Mouse (Mus musculus) embryonic facial prominence, embryonic 11.5 days (tissue): ENCODE results near the gene Clpsl2. TPM values are rescaled to one million over a fixed set of nuclear protein-coding genes. Genes with fewer than 3 reads are reported as not detected.
A peak's percentile ranks its signal among the peaks of the same experiment; 100 is the strongest.

Source experiments
- ATAC-seq: fragments of 200-750 bp; cut with Nextera tagmentation; replicated peaks from 2 replicates; pipeline ENCODE4 v1.8.0; 2017; ENCODE audit warnings: low read depth; ENCODE audit not compliant: insufficient number of reproducible peaks, low FRiP score, low TSS enrichment
- DNase-seq: peaks from one replicate; pipeline ENCODE4 v3.0.0-alpha.2; 2015; ENCODE audit warnings: low spot score
- H3K27ac ChIP-seq: fragments of 300-500 bp; sonication (generic); replicated peaks from 2 replicates; pipeline ENCODE4 v1.5.1; 2014; ENCODE audit warnings: mild to moderate bottlenecking, low read depth, low read length, control low read depth
- H3K27me3 ChIP-seq: fragments of 300-500 bp; sonication (generic); 2 replicates; pipeline ENCODE4 v1.6.1; 2014; ENCODE audit warnings: mild to moderate bottlenecking, low read length, moderate library complexity, mixed read lengths; ENCODE audit not compliant: control insufficient read depth, insufficient read depth
- H3K36me3 ChIP-seq: fragments of 300-500 bp; sonication (generic); replicated peaks from 2 replicates; pipeline ENCODE4 v1.6.1; 2014; ENCODE audit warnings: low read depth, mild to moderate bottlenecking, low read length, moderate library complexity, mixed read lengths; ENCODE audit not compliant: control insufficient read depth, insufficient read depth
- H3K4me1 ChIP-seq: fragments of 300-500 bp; sonication (generic); 2 replicates; pipeline ENCODE4 v1.6.1; 2014; ENCODE audit warnings: low read length, mixed read lengths; ENCODE audit not compliant: control insufficient read depth, insufficient read depth
- H3K4me2 ChIP-seq: fragments of 300-500 bp; sonication (generic); 2 replicates; pipeline ENCODE4 v1.6.1; 2014; ENCODE audit warnings: low read depth, mild to moderate bottlenecking, control low read depth, low read length, moderate library complexity
- H3K4me3 ChIP-seq: fragments of 300-500 bp; sonication (generic); 2 replicates; pipeline ENCODE4 v1.5.1; 2014; ENCODE audit warnings: low read depth, low read length, control low read depth
- H3K9ac ChIP-seq: fragments of 300-500 bp; sonication (generic); replicated peaks from 2 replicates; pipeline ENCODE4 v1.6.1; 2014; ENCODE audit warnings: mild to moderate bottlenecking, control low read depth, low read length
- H3K9me3 ChIP-seq: fragments of 300-500 bp; sonication (generic); replicated peaks from 2 replicates; pipeline ENCODE4 v1.6.1; 2016; ENCODE audit warnings: mild to moderate bottlenecking, low read length, inconsistent platforms, mixed read lengths; ENCODE audit not compliant: control insufficient read depth
- WGBS: fragments of 180-500 bp; shearing (Covaris S2); extraction: QIAGEN DNeasy Blood & Tissue Kit; methylation state at CpG from one replicate; pipeline ENCODE4 v1.1.7; 2014; 5-methylcytosine and 5-hydroxymethylcytosine counted together
- polyA plus RNA-seq: library from polyadenylated mRNA; unstranded; fragments of >200 nt; fragmentation: Nextera tagmentation; extraction: Ambion mirVana; gene quantifications from 2 replicates; pipeline ENCODE4 v1.2.1, GENCODE M21; 2014

Gene Clpsl2
- polyA plus RNA-seq, 1 experiment from 2014 or later: not detected

- Histone ChIP-seq H3K4me1 (peaks cover 15% of the 10 kb centered on the region; the same call in 1 of the 2 replicates), H3K9ac (peak overlapping the region; percentile 32)
Observed at GRCm38 (mm10) chr17:28510445-28511342, 38.5 kb upstream of the Clpsl2 start.

DNA sequence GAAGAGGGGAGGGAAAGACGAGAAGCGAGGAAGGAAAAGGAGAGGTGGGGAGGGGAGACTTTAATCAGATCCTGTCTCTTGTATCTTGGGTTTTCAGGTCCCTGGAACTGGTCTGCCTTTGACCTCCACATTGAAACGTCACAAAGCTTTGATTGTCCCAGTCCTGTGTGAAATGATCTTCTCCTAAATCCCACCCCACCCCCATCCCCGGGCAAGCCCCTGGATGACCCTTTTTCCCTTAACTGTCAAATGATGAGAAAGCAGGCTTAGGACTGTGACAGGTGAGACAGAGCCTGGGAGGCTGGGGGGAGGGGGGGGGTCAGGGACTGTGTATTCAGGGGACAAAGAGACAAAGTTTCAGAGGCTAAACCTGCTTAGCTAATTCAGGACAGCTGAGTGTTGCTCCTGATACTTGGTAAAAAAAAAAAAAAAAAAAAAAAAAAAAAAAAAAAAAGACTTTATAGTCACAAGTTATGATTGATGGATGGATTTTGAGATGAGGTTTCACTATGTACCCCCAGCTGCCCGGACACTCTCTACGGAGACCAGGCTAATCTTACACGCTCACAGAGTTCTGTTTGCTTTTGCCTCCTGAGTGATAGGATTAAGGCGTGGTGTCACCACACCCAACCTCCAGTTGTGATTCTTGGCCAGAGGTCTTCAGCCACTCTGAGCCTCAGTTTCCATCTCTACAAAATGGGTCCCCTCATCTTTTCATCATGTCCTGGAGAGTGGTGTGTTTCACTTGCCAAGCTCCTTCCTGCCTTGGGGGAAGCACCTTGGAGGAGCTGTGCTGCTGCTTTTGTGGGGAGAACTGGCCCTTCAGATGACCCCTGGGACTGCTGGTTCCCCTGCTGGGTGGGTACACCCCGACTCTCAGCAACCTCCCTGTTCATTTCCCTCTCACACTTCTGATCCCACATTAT is 37.3 kb upstream of the Clpsl2 start:
- WGBS: 28% methylated on average over 9 of the region's 9 CpGs
- no peaks in the 10 kb centered on the region; the same call in 1 of the 2 replicates for H3K27me3 ChIP-seq
- ATAC-seq (no peak), DNase-seq (peak; percentile 28)
- no peaks in the 10 kb centered on the region for H3K9me3 ChIP-seq
- H3K27ac ChIP-seq: no peak overlapping the region
- H3K4me3 ChIP-seq: no peak overlapping the region
- no peak overlapping the region for H3K4me2 ChIP-seq
- H3K36me3 ChIP-seq: no peaks in the 10 kb centered on the region
- H3K4me1 ChIP-seq: peaks cover 15% of the 10 kb centered on the region; the same call in 1 of the 2 replicates
- H3K9ac ChIP-seq: no peak overlapping the region

More at GRCm38 (mm10) chr17:28510445-28511342, 38.5 kb upstream of the Clpsl2 start:
- Histone ChIP-seq H3K4me2 (peak overlapping the region; percentile 32), H3K27me3 (no peaks in the 10 kb centered on the region; the same call in 1 of the 2 replicates), H3K4me3 (no peak overlapping the region), H3K9me3 (no peaks in the 10 kb centered on the region), H3K27ac (no peak overlapping the region), H3K36me3 (no peaks in the 10 kb centered on the region)
- ATAC-seq (0 out of 2 replicates have a peak, but pooled peaks have one; percentile 8), DNase-seq (peak; percentile 58)
- 6% methylated on average over 26 of the region's 28 CpGs for WGBS

GRCm38 (mm10) chr17:28512696-28513095 is 36.5 kb upstream of the Clpsl2 start:
- Histone ChIP-seq H3K9ac (no peak overlapping the region), H3K9me3 (no peaks in the 10 kb centered on the region), H3K4me2 (no peak overlapping the region), H3K27me3 (no peaks in the 10 kb centered on the region), H3K4me3 (no peak overlapping the region), H3K4me1 (peaks cover 8% of the 10 kb centered on the region; the same call in 1 of the 2 replicates), H3K36me3 (no peaks in the 10 kb centered on the region), H3K27ac (no peak overlapping the region)
- 30% methylated on average over 6 of the region's 6 CpGs for WGBS
- no peak for DNase-seq
- no peak for ATAC-seq

GRCm38 (mm10) chr17:28513337-28513736 is 35.9 kb upstream of the Clpsl2 start:
- ATAC-seq (no peak), DNase-seq (no peak)
- Histone ChIP-seq H3K9me3 (no peaks in the 10 kb centered on the region), H3K4me1 (peaks cover 8% of the 10 kb centered on the region; the same call in 1 of the 2 replicates), H3K4me2 (no peak overlapping the region), H3K9ac (no peak overlapping the region), H3K4me3 (no peak overlapping the region), H3K27me3 (no peaks in the 10 kb centered on the region; the same call in 1 of the 2 replicates), H3K27ac (no peak overlapping the region), H3K36me3 (no peaks in the 10 kb centered on the region)
- WGBS: 73% methylated on average over 1 of the region's 1 CpGs

DNA sequence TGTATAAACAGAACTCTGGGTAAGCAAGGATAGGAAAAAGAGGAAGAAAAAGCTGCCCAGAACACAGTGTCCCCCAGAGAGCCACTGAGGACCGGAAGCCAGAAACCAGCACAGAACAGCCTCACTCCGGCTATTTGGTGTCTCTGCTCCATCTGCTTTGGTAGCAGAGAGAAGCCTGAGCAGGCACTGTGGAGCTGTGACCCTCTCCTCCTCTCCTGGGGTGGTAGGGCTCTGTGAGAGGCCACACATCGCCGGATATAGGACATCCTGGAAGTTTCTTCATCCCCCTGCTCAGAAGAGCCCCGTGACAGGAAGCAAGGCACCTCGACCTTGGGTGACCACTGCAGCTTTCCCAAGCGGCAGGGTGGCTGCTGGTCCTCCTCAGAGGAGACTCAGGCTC is 35.4 kb upstream of the Clpsl2 start:
- H3K9me3 ChIP-seq: no peaks in the 10 kb centered on the region
- H3K4me1 ChIP-seq: peaks cover 8% of the 10 kb centered on the region
- ATAC-seq: no peak
- 55% methylated on average over 7 of the region's 7 CpGs for WGBS
- H3K4me2 ChIP-seq: no peak overlapping the region
- H3K27ac ChIP-seq: no peak overlapping the region
- no peak overlapping the region for H3K4me3 ChIP-seq
- no peaks in the 10 kb centered on the region for H3K36me3 ChIP-seq
- DNase-seq: no peak
- H3K27me3 ChIP-seq: no peaks in the 10 kb centered on the region; the same call in 1 of the 2 replicates
- H3K9ac ChIP-seq: no peak overlapping the region

DNA sequence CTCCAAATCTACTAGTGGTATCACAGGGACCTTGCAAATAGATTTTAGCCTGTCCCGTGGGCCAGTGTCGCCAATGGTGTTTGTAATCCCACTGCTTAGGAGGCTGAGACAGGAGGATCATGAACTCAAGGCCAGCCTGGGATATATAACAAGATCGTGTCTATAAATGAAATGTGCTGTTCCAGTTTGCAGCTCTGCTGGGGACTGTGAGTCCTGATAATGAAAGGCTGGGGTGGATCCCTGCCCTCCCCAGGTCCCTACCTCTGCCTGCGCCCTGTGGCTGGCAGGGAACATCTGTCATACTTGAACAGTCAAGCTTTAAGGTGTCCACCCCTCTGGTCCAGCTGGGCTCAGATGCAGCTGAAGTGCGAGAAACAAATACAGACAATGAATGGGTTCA is 34.7 kb upstream of the Clpsl2 start:
- ATAC-seq: no peak
- DNase-seq: no peak
- Histone ChIP-seq H3K9me3 (no peaks in the 10 kb centered on the region), H3K27ac (no peak overlapping the region), H3K4me3 (no peak overlapping the region), H3K9ac (no peak overlapping the region), H3K27me3 (no peaks in the 10 kb centered on the region; the same call in 1 of the 2 replicates), H3K36me3 (no peaks in the 10 kb centered on the region), H3K4me1 (peaks cover 8% of the 10 kb centered on the region), H3K4me2 (no peak overlapping the region)
- 75% methylated on average over 5 of the region's 5 CpGs for WGBS

DNA sequence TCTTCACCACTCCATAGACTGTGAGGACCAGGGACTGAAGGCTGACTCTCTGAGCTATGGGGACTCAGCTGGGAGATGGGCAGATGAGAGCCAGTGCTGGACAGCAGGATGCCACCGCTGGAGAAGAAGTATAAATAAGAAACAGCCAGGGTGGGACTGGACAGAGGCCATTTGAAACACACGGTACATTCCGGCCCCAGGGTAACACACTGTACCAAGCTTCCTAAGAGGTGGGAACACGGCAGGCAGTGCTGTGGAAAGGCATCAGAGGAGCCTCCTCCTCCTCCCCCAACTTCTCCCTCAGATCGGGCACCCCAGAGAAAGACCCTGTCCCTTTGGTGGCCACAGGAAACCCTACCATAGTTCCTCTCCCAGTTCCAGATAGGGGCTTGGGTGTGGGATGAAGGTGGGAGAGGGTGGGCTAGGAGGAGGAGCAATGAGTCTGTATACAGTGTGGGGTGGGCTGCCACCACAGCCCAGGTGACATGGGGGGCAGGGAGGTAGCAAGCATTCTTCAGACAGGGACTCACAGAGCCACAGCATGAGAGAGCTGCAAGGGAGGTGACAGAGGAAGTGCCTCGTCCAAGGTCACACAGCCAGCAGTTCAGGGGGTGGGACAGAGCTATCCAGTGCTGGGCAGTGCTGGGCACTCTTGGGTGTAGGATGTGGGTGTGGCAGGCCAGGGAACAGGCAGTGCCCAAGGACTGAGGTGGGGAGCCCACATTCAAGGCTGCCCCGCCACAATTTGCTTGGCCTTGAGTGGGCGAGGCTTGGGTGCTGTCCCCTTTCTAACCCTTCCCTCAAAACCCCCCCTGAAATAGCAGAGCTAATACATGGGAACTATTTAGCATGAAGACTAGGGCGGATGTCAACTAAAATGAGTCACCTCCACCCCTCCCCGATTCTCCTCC is 33.5 kb upstream of the Clpsl2 start:
- H3K4me3 ChIP-seq: no peak overlapping the region
- ATAC-seq (no peak), DNase-seq (no peak)
- no peaks in the 10 kb centered on the region; the same call in 1 of the 2 replicates for H3K27me3 ChIP-seq
- H3K27ac ChIP-seq: no peak overlapping the region
- peaks cover 3% of the 10 kb centered on the region for H3K4me1 ChIP-seq
- H3K4me2 ChIP-seq: no peak overlapping the region
- H3K9ac ChIP-seq: no peak overlapping the region
- WGBS: 62% methylated on average over 9 of the region's 10 CpGs
- no peaks in the 10 kb centered on the region for H3K36me3 ChIP-seq
- no peaks in the 10 kb centered on the region for H3K9me3 ChIP-seq
